Mouse (Mus musculus) CH12.LX (cell line): ENCODE data around the gene Lpar3. TPM values are rescaled to one million over a fixed set of nuclear protein-coding genes. Genes with fewer than 3 reads are reported as not detected.
A peak's percentile ranks its signal among the peaks of the same experiment; 100 is the strongest.

ENCODE experiments used
- DNase-seq: peaks from one replicate; pipeline ENCODE4 v3.0.0-alpha.2; 2013; ENCODE audit errors: extremely low read depth
- H3K27ac ChIP-seq: 2 replicates; pipeline ENCODE4 v1.5.1; 2012; ENCODE audit warnings: low read depth, mild to moderate bottlenecking, control low read depth, moderate library complexity; ENCODE audit not compliant: insufficient read depth
- H3K27me3 ChIP-seq: replicated peaks from 2 replicates; pipeline ENCODE3; 2012; ENCODE audit warnings: inconsistent platforms
- H3K36me3 ChIP-seq, 2 experiments: replicated peaks in 1 of 2; 2 replicates each; pipeline versions ENCODE3 to v1.6.1; 2012; ENCODE audit warnings: inconsistent platforms in 1 of 2, low read length in 1 of 2, mild to moderate bottlenecking in 1 of 2, mixed read lengths in 1 of 2, moderate library complexity in 1 of 2; ENCODE audit not compliant: control insufficient read depth in 1 of 2, insufficient read depth in 1 of 2
- H3K4me1 ChIP-seq, 2 experiments: 2 replicates each; pipeline ENCODE4 v1.6.1; 2012; ENCODE audit warnings: inconsistent platforms in 1 of 2, moderate library complexity in 1 of 2; ENCODE audit not compliant: insufficient read depth in 2 of 2, control insufficient read depth in 1 of 2
- H3K4me2 ChIP-seq: 2 replicates; pipeline ENCODE4 v1.6.1; 2012; ENCODE audit warnings: low read depth, mild to moderate bottlenecking, control low read depth; ENCODE audit not compliant: poor library complexity, insufficient read depth, severe bottlenecking
- H3K4me3 ChIP-seq, 3 experiments: fragments of 150-350 bp in 1 of 3; sonication (generic) in 1 of 3; replicated peaks in 1 of 3; 2 replicates each; pipeline versions ENCODE3 to v1.5.1; 2011 to 2012; ENCODE audit warnings: low read depth in 2 of 3, low read length in 2 of 3, mild to moderate bottlenecking in 2 of 3, moderate library complexity in 2 of 3, control low read depth in 1 of 3, improper control_type of control experiment in 1 of 3, inconsistent platforms in 1 of 3, mixed read lengths in 1 of 3; ENCODE audit not compliant: poor library complexity in 1 of 3
- H3K79me2 ChIP-seq: replicated peaks from 2 replicates; pipeline ENCODE4 v1.6.1; 2012; ENCODE audit warnings: mild to moderate bottlenecking, moderate library complexity; ENCODE audit not compliant: control insufficient read depth, poor library complexity, insufficient read depth, severe bottlenecking; ENCODE audit errors: extremely low read depth
- H3K9ac ChIP-seq: 2 replicates; pipeline ENCODE4 v1.6.1; 2012; ENCODE audit warnings: low read depth, mild to moderate bottlenecking, control low read depth, moderate library complexity; ENCODE audit not compliant: insufficient read depth
- H3K9me3 ChIP-seq: replicated peaks from 2 replicates; pipeline ENCODE3; 2012; ENCODE audit warnings: low read length, inconsistent platforms, mixed read lengths
- BHLHE40 ChIP-seq: IDR thresholded peaks from 2 replicates; pipeline ENCODE4 v1.6.1; 2011; ENCODE audit warnings: mild to moderate bottlenecking, low read depth, low read length, improper control_type of control experiment
- E2F4 ChIP-seq: IDR thresholded peaks from 2 replicates; pipeline ENCODE4 v1.6.1; 2011; ENCODE audit warnings: low read depth, low read length, improper control_type of control experiment; ENCODE audit not compliant: insufficient replicate concordance
- ETS1 ChIP-seq: conservative IDR thresholded peaks from 2 replicates; pipeline ENCODE4 v1.6.1; 2012; ENCODE audit warnings: low read depth, mild to moderate bottlenecking, inconsistent platforms, low read length, improper control_type of control experiment, moderate library complexity
- JUN ChIP-seq: IDR thresholded peaks from 2 replicates; pipeline ENCODE4 v1.6.1; 2011; ENCODE audit warnings: low read depth, mild to moderate bottlenecking, low read length, improper control_type of control experiment, moderate library complexity; ENCODE audit not compliant: insufficient read depth
- JUND ChIP-seq: conservative IDR thresholded peaks from 2 replicates; pipeline ENCODE4 v1.6.1; 2011; ENCODE audit warnings: low read depth, low read length, improper control_type of control experiment
- KAT2A ChIP-seq: IDR thresholded peaks from 2 replicates; pipeline ENCODE4 v1.6.1; 2012; ENCODE audit warnings: low read length, improper control_type of control experiment, inconsistent platforms; ENCODE audit not compliant: insufficient replicate concordance
- MAFK ChIP-seq: IDR thresholded peaks from 2 replicates; pipeline ENCODE4 v1.6.1; 2011; ENCODE audit warnings: low read length, improper control_type of control experiment; ENCODE audit not compliant: insufficient replicate concordance
- MAX ChIP-seq: IDR thresholded peaks from 2 replicates; pipeline ENCODE4 v1.6.1; 2011; ENCODE audit warnings: low read length, improper control_type of control experiment
- MAZ ChIP-seq: IDR thresholded peaks from 2 replicates; pipeline ENCODE4 v1.6.1; 2012; ENCODE audit warnings: low read depth, mild to moderate bottlenecking, inconsistent platforms, low read length, improper control_type of control experiment, moderate library complexity
- NRF1 ChIP-seq: IDR thresholded peaks from 2 replicates; pipeline ENCODE4 v1.6.1; 2014; ENCODE audit warnings: low read depth, mild to moderate bottlenecking, inconsistent platforms, low read length, improper control_type of control experiment, moderate library complexity
- PAX5 ChIP-seq: IDR thresholded peaks from 2 replicates; pipeline ENCODE4 v1.6.1; 2012; ENCODE audit warnings: low read length, inconsistent platforms, mixed read lengths
- POLR2AphosphoS2 ChIP-seq: IDR thresholded peaks from 2 replicates; pipeline ENCODE4 v1.6.1; 2011; ENCODE audit warnings: low read depth, low read length, improper control_type of control experiment
- SMC3 ChIP-seq: IDR thresholded peaks from 2 replicates; pipeline ENCODE4 v1.6.1; 2011; ENCODE audit warnings: low read depth, low read length, improper control_type of control experiment
- USF1 ChIP-seq: IDR thresholded peaks from 2 replicates; pipeline ENCODE4 v1.6.1; 2014; ENCODE audit warnings: low read depth, mild to moderate bottlenecking, inconsistent platforms, low read length, improper control_type of control experiment
- USF2 ChIP-seq: conservative IDR thresholded peaks from 2 replicates; pipeline ENCODE4 v1.6.1; 2011; ENCODE audit warnings: low read depth, low read length, improper control_type of control experiment
- ZC3H11A ChIP-seq: IDR thresholded peaks from 2 replicates; pipeline ENCODE4 v1.6.1; 2012; ENCODE audit warnings: low read depth, mild to moderate bottlenecking, inconsistent platforms, low read length, improper control_type of control experiment
- dilution Hi-C: fragments of 300-500 bp; cut with MboI; formaldehyde crosslinking; loops from 2 replicates; pipeline ENCODE4 v1.14.3; 2020; ENCODE audit warnings: low sequenced_read_pairs; ENCODE audit not compliant: extremely low pct_unique_long_range_greater_than_20kb, extremely low pct_ligation_motif_present
- in situ Hi-C: fragments of 300-500 bp; cut with MboI; formaldehyde crosslinking; loops from 3 replicates; pipeline ENCODE4 v1.14.3; 2019; ENCODE audit warnings: low sequenced_read_pairs, low pct_ligation_motif_present, low pct_unique_long_range_greater_than_20kb, mixed read lengths
- polyA plus RNA-seq: library from polyadenylated mRNA; unstranded; fragments of >175 nt; gene quantifications from 2 replicates; pipeline ENCODE4 v1.2.1, GENCODE M21; 2012; ENCODE audit warnings: low read depth; ENCODE audit not compliant: insufficient read length
- total RNA-seq, 2 experiments: library from RNA; depleted of rRNA; stranded (reverse); fragments of 300-350 nt in 1 of 2; fragments of >200 nt in 1 of 2; gene quantifications; 2 replicates each; pipeline ENCODE4 v1.2.3; 2012 to 2014

Lpar3 gene
- total and polyA plus RNA-seq, 3 experiments: not detected

DNA sequence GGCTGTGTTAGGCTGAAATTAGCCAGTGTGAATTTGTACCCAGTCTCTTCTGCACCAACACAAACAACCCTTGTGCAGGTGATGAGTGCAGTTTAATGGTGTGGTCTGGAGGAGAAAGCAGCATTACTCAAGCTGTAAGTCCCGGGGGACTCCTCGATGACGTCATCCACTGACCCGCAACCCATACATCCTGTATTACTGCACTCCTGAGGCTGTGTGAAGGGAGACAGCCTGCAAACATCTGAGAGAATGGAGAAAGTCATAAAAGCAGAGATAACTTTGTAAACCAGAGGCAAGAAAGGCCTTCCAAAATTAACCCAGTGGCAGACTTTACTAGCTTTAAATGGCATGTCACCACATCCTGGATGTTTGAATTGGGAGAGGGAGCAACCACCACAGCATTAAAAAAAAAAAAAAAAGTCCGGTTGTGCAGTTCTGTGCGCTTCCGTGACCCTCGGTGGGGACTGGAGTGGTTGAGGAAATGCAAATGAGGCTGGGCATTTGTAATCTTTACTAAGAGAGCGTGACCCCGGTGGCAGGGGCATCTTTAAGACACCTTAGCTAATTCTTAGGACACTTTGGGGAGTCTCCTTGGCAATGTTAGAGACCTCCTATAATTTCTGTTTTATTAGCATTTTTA, 36.8 kb downstream of the Lpar3 start (continued):
- TF ChIP-seq USF2 (no peak), JUND (peak; percentile 99), ETS1 (peak; percentile 89), MAZ (no peak), JUN (peak; percentile 98), MAX (no peak), SMC3 (no peak), MAFK (no peak), PAX5 (no peak), POLR2AphosphoS2 (no peak), ZC3H11A (no peak), KAT2A (no peak)
- TF ChIP-seq, all 38 proteins: peak for 9

GRCm38 (mm10) chr3:146260203-146260602, 39.4 kb downstream of the Lpar3 start:
- H3K4me2 ChIP-seq: no peak overlapping the region
- DNase-seq: no peak
- in situ Hi-C loops (no loop called here), dilution Hi-C loops (no loop called here)
- H3K36me3 ChIP-seq: no peaks in the 10 kb centered on the region
- no peak overlapping the region for H3K4me3 ChIP-seq
- H3K9ac ChIP-seq: no peak overlapping the region
- H3K9me3 ChIP-seq: no peaks in the 10 kb centered on the region
- H3K4me1 ChIP-seq: peaks cover 11 to 33% of the 10 kb centered on the region in 2 experiments
- no peak for TF ChIP-seq NRF1
- TF ChIP-seq, all 38 proteins: peak for 0
- Histone ChIP-seq H3K79me2 (no peaks in the 10 kb centered on the region), H3K27me3 (peaks cover 22% of the 10 kb centered on the region), H3K27ac (no peak overlapping the region)

DNA sequence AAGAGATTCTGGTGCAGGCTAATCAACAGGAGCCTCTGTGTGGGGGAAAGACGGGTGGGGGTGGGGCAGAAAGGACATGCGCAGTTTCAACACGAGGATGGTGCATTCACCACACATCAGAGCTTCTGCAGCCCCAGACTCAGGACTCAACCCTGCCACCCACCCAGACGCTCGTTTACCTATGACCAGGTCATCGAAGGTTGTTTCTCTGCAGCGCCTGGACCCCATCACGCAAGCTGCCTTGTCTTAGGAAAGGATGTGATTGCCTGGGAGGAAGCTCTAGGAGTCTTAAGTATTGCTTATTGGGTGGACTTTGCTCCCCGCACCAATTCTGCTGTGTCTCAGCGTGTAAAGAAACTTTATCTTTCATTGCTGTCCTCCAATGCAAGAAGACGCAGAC, 40.1 kb downstream of the Lpar3 start:
- no peak overlapping the region for H3K4me2 ChIP-seq
- TF ChIP-seq BHLHE40 (no peak), USF1 (no peak), NRF1 (peak; percentile 33; the same call in 1 of the 2 replicates), E2F4 (no peak), MAZ (no peak)
- TF ChIP-seq, all 38 proteins: peak for 1
- Histone ChIP-seq H3K27ac (no peak overlapping the region), H3K4me1 (peaks cover 11 to 33% of the 10 kb centered on the region in 2 experiments), H3K9me3 (no peaks in the 10 kb centered on the region), H3K4me3 (no peak overlapping the region), H3K9ac (no peak overlapping the region), H3K27me3 (peaks cover 17% of the 10 kb centered on the region), H3K79me2 (no peaks in the 10 kb centered on the region), H3K36me3 (no peaks in the 10 kb centered on the region)
- in situ Hi-C loops (no loop called here), dilution Hi-C loops (no loop called here)
- DNase-seq: no peak
